Mouse (Mus musculus) heart, postnatal 0 days (tissue): ENCODE measurements around the gene Pcdh19. TPM values are rescaled to one million over a fixed set of nuclear protein-coding genes. Genes with fewer than 3 reads are reported as not detected.

Experiments
- ATAC-seq: fragments of 200-750 bp; cut with Nextera tagmentation; 2 replicates; pipeline ENCODE4 v1.8.0; 2017; ENCODE audit warnings: low read depth, moderate number of reproducible peaks, moderate library complexity; ENCODE audit not compliant: insufficient read depth
- DNase-seq: peaks from one replicate; pipeline ENCODE4 v3.0.0-alpha.2; 2016; ENCODE audit warnings: low spot score
- H3K27ac ChIP-seq: fragments of 300-500 bp; sonication (generic); 2 replicates; pipeline ENCODE4 v1.5.1; 2014; ENCODE audit warnings: low read depth, mild to moderate bottlenecking
- H3K27me3 ChIP-seq: fragments of 300-500 bp; sonication (generic); 2 replicates; pipeline ENCODE4 v1.6.1; 2014; ENCODE audit warnings: low read length, mixed read lengths; ENCODE audit not compliant: control insufficient read depth, insufficient read depth
- H3K36me3 ChIP-seq: fragments of 300-500 bp; sonication (generic); replicated peaks from 2 replicates; pipeline ENCODE4 v1.6.1; 2014; ENCODE audit warnings: low read length, mixed read lengths; ENCODE audit not compliant: control insufficient read depth, insufficient read depth
- H3K4me1 ChIP-seq: fragments of 300-500 bp; sonication (generic); 2 replicates; pipeline ENCODE4 v1.6.1; 2014; ENCODE audit warnings: antibody characterized with exemption; ENCODE audit not compliant: control insufficient read depth, insufficient read depth
- H3K4me2 ChIP-seq: fragments of 300-500 bp; sonication (generic); 2 replicates; pipeline ENCODE4 v1.6.1; 2014; ENCODE audit warnings: low read depth, mild to moderate bottlenecking, low read length, moderate library complexity
- H3K4me3 ChIP-seq: fragments of 300-500 bp; sonication (generic); 2 replicates; pipeline ENCODE4 v1.5.1; 2014; ENCODE audit warnings: low read depth, low read length
- H3K9ac ChIP-seq: fragments of 300-500 bp; sonication (generic); replicated peaks from 2 replicates; pipeline ENCODE4 v1.6.1; 2014; ENCODE audit warnings: low read depth, low read length, mixed read lengths
- H3K9me3 ChIP-seq: fragments of 300-500 bp; sonication (generic); replicated peaks from 2 replicates; pipeline ENCODE4 v1.6.1; 2016; ENCODE audit warnings: low read length; ENCODE audit not compliant: control insufficient read depth
- CTCF ChIP-seq: IDR thresholded peaks from 2 replicates; pipeline ENCODE4 v1.5.1; 2016; ENCODE audit warnings: antibody characterized with exemption, control low read depth, low read depth
- EP300 ChIP-seq: IDR thresholded peaks from 2 replicates; pipeline ENCODE4 v1.6.1; 2016; ENCODE audit warnings: antibody characterized with exemption, low read depth
- WGBS: fragments of 180-500 bp; shearing (Covaris S2); extraction: QIAGEN DNeasy Blood & Tissue Kit; methylation state at CpG from one replicate; pipeline ENCODE4 v1.1.7; 2014; 5-methylcytosine and 5-hydroxymethylcytosine counted together
- polyA plus RNA-seq: library from polyadenylated mRNA; unstranded; fragments of >200 nt; fragmentation: Nextera tagmentation; extraction: Ambion mirVana; gene quantifications from 2 replicates; pipeline ENCODE4 v1.2.1, GENCODE M21; 2015
- total RNA-seq: library from RNA; depleted of rRNA; stranded (reverse); fragments of >200 nt; gene quantifications from 2 replicates; pipeline ENCODE4 v1.2.3, GENCODE M21; 2014; ENCODE audit warnings: low replicate concordance

Pcdh19 gene
- total and polyA plus RNA-seq, 2 experiments from 2014 or later: 1.4 to 4.7 TPM

GRCm38 (mm10) chrX:133696461-133696860, 7.7 kb upstream of the Pcdh19 start:
- Histone ChIP-seq H3K4me2 (no peak overlapping the region), H3K27me3 (no peaks in the 10 kb centered on the region), H3K4me1 (no peaks in the 10 kb centered on the region), H3K9ac (no peak overlapping the region), H3K36me3 (no peaks in the 10 kb centered on the region), H3K4me3 (no peak overlapping the region), H3K9me3 (no peaks in the 10 kb centered on the region), H3K27ac (no peak overlapping the region)
- no peak for TF ChIP-seq EP300
- TF ChIP-seq CTCF: no peak
- 18% methylated on average over 4 of the region's 4 CpGs for WGBS
- DNase-seq (no peak), ATAC-seq (no peak)

- WGBS: 39% methylated on average over 5 of the region's 5 CpGs
- Histone ChIP-seq H3K36me3 (no peaks in the 10 kb centered on the region), H3K27me3 (0 out of 2 replicates have a peak, but pooled peaks cover 4% of the 10 kb centered on the region), H3K27ac (peak overlapping the region; percentile 46; the same call in 1 of the 2 replicates), H3K4me2 (no peak overlapping the region), H3K4me1 (no peaks in the 10 kb centered on the region), H3K9ac (no peak overlapping the region), H3K4me3 (no peak overlapping the region), H3K9me3 (no peaks in the 10 kb centered on the region)
- no peak for ATAC-seq
- no peak for TF ChIP-seq CTCF
- TF ChIP-seq EP300: no peak
- no peak for DNase-seq
Measured at GRCm38 (mm10) chrX:133693037-133693760, 4.4 kb upstream of the Pcdh19 start.

- TF ChIP-seq EP300 (no peak), CTCF (no peak)
- ATAC-seq: no peak
- DNase-seq: no peak
- H3K9ac ChIP-seq: no peak overlapping the region
- H3K9me3 ChIP-seq: no peaks in the 10 kb centered on the region
- no peak overlapping the region for H3K4me3 ChIP-seq
- H3K36me3 ChIP-seq: no peaks in the 10 kb centered on the region
- H3K27ac ChIP-seq: no peak overlapping the region
- 28% methylated on average over 2 of the region's 2 CpGs for WGBS
- 0 out of 2 replicates have a peak, but pooled peaks cover 8% of the 10 kb centered on the region for H3K27me3 ChIP-seq
- no peaks in the 10 kb centered on the region for H3K4me1 ChIP-seq
- H3K4me2 ChIP-seq: no peak overlapping the region
Measured at GRCm38 (mm10) chrX:133692392-133692790, 3.6 kb upstream of the Pcdh19 start.

GRCm38 (mm10) chrX:133691581-133692391, 3.0 kb upstream of the Pcdh19 start:
- H3K9ac ChIP-seq: no peak overlapping the region
- H3K27me3 ChIP-seq: peaks cover 14% of the 10 kb centered on the region
- peak overlapping the region; percentile 59 for H3K4me3 ChIP-seq
- H3K4me2 ChIP-seq: peak overlapping the region; percentile 80
- H3K27ac ChIP-seq: no peak overlapping the region
- WGBS: 10% methylated on average over 12 of the region's 12 CpGs
- no peaks in the 10 kb centered on the region for H3K9me3 ChIP-seq
- TF ChIP-seq EP300: no peak
- TF ChIP-seq CTCF: peak; percentile 60
- DNase-seq (peak; percentile 56), ATAC-seq (no peak; the same call in 1 of the 2 replicates)
- H3K36me3 ChIP-seq: no peaks in the 10 kb centered on the region
- no peaks in the 10 kb centered on the region for H3K4me1 ChIP-seq

GRCm38 (mm10) chrX:133690822-133691221, 2.0 kb upstream of the Pcdh19 start:
- 23% methylated on average over 10 of the region's 11 CpGs for WGBS

More at GRCm38 (mm10) chrX:133690822-133691221, 2.0 kb upstream of the Pcdh19 start:
- Histone ChIP-seq H3K4me3 (peak overlapping the region; percentile 59), H3K36me3 (no peaks in the 10 kb centered on the region), H3K4me1 (no peaks in the 10 kb centered on the region), H3K9me3 (no peaks in the 10 kb centered on the region), H3K9ac (no peak overlapping the region), H3K27ac (no peak overlapping the region), H3K27me3 (peaks cover 21% of the 10 kb centered on the region), H3K4me2 (peak overlapping the region; percentile 80)
- ATAC-seq (no peak), DNase-seq (no peak)
- TF ChIP-seq CTCF: no peak
- TF ChIP-seq EP300: no peak
